Mouse (Mus musculus): ENCODE data around the gene Nfkb2.

Nfkb2 gene

DNA sequence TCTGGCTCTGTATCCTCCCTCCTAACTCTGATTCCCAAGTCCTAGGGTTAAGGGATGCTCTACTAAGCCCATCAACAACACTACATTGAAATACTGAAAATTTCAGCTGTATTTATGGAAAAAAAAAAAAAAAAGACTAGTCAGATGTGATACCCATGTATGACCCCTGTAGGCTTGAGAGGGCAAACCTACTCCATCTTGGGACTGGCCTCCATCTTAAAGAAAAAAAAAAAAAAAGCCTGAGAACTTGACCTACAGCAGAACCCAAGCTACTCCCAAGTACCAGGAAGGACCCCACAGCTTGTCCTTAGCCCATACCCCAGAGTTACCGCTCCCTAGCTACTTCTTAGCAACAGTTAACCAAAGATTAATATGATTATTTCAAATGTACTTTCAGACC, 43.0 kb downstream of the Nfkb2 start:
- DNase-seq = no peak

DNA sequence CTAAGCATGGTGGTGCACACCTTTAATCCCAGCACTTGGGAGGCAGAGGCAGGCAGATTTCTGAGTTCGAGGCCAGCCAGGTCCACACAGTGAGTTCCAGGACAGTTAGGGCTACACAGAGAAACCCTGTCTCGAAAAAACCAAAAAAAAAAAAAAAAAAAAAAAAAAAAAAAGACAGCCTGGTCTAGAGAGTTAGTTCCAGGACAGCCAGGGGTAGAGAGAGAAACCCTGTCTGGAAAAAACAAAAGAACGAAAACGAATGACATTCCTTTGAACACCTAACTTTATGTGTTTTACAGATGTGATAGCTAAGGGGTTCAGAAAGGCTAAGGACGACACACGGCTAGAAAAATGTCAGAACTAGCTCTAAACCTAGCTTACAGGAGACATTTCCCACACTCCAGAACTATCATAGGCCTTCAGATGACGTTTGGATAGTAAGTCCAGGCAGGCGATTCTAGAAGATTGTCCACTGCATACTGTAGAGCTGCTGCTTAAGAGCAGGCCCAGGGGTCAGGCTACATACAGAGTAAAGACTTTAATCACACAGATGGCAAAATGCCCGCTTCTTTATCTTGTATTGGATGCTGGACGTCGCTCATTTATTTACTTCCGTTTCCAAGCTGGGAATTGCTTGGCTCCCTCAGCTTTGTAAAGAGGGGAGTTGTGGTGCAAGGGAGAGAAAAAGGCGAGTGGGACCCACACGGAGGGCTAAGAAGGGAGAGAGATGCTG, 44.0 kb downstream of the Nfkb2 start:
- no peak for DNase-seq

- peak; percentile 94 for DNase-seq
These were observed 44.8 kb downstream of the Nfkb2 start for GRCm38 (mm10) chr19:46348761-46349458.

- DNase-seq = peak; percentile 62
These were observed 45.4 kb downstream of the Nfkb2 start for GRCm38 (mm10) chr19:46349550-46349949.

DNA sequence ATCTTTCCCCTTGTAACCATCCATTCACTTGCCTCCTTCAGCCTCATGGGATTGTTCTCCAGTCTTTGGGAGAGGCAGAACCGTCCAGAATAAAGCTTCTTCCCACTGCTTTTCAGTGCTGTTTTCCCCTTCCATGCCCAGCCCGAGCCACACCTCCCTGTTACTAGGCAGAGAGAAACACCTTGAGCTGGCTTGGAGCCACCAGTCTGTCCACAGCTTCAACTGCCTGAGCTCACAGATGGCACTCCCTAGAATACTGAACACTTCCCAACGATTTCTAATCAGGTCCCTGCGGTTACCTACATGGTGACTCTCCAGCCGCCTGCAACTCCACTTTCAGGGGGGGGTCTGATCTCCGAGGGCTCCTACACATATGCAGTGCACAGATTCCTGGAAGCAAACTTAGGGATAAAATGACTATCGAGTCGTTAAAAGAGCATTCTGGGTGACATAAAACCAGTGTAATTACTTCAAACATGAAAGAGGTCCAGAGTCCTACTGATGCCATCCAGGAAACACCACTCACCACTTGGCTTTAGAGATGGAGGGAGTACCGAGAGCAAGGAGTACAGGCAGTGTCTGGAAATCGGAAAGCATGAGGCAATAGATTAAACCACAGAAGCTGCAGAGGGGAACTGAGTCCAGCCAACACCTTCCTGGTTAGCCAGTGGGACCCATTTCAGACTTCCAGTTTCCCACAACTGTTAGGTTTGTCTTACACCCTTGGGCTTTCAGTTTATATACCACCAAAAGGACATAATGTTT, 46.2 kb downstream of the Nfkb2 start, which contains the start of gene 2310034G01Rik:
2310034G01Rik (minus strand) TSS at position 135 of the 765 bp plus-strand sequence.
- peak; percentile 68 for DNase-seq

DNA sequence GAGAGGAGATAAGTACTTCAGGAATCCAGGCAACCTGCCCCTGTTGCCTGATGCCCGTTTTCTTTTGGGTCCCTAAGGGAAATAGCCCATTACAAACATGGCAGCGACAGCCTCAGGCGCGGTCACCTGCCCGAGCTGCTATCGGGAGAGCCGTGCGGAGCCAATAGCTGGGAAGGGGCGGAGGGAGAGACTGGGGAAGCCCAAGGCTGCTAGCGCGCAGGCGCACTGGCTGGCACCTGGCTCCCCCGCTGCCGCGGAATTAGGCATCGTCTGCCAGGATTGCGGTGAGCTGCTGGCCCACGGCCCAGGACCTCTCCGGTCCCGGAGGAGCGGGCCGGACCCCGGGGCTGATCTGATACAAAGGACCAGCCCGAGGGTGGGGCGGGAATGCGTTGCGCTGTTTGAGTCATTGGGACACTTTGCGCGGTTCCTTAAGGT, 52.6 kb downstream of the Nfkb2 start:
- DNase-seq = peak; percentile 97

DNA sequence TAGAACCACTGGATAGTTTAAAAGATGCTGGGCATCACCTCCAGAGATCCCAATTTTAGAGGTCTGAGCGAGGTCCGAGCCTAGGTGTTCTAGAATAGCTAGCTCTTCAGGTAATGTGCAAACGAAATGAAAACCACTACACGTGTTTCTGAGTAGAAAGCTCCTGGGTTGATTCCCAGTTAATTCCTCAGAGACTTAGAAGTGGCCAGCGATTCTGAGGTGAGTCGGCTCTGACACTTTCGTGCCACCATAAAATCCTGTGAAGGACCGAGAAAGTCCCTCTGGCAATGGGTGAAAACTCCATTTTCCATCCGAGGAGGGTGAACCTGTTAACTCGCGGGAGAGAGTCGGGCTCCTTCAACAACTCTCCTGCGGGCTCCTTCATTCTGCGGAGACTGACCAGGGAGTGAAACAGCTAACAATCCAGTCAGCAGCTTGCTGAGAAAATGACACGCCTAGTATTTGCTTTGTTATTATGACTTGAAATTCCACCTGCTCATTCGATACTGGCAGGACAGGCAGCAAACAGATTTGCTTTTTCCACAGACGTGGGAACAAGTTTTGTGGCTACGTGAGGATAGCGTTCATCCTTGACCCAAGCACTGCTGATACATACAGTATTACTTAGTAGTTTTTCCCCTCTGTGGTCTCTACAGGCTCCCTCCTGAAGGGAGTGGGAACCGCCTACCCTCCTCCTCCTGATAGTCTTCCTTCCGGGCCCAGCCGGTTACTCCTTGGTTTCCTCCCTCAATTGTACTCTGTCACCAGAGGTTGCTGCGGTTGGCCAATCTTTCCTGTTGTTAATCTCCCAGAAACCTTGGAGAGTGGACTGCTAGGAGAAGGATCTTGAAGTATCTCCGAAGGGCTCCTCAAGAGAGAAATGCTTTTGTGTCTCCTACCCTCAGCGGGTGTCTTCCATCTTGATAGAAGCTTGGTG, 53.5 kb downstream of the Nfkb2 start:
- DNase-seq = no peak

DNA sequence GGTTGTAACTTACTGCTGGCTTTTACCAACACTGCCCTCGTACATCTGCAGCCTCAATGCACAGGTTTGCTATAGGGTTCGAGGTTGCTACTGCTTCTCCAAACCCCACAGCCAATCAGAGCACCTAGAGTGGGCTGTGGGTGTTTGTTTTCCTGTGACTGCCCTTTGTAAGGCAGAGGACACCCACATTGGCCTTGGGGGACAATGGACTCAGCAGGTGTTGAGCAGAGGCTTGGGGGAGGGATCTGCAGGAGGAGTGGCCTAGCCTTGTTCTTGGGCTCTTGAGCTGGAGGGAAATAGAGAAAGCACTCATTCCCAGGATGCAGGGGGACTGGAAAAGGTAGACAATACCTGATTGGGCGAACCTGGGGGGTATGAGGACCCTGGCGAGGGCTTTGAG, 54.3 kb downstream of the Nfkb2 start:
- DNase-seq = no peak

Measured in cerebellum, adult 11-12 months (tissue).